ENCODE assay signal across 9 mouse cellular contexts in genomic region chr4:80911706-80912540, GRCm38 (mm10). TPM values are rescaled to one million over a fixed set of nuclear protein-coding genes. Genes with fewer than 3 reads are reported as not detected.
DNase-seq lines count a peak whose midpoint lies in the region; ATAC-seq and TF ChIP-seq lines count a peak whose summit lies in the region.
"Had no signal": no experiment of that assay in that cellular context is flagged by ENCODE, and none has a peak within 500 bp of the region (broad histone marks: within the 10 kb centered on the region; RNA-seq: fewer than 3 reads in every experiment).

No protein-coding gene starts in this region.

- peak overlapping the region; percentile 41; the same call in 1 of the 2 replicates for H3K27ac ChIP-seq in embryonic facial prominence, embryonic 11.5 days (replicated peaks; ENCODE audit: low read depth, low read length)
- peak overlapping the region; percentile 97 for H3K27ac ChIP-seq in intestine, postnatal 0 days (ENCODE audit: low read depth, low read length)
- H3K27ac ChIP-seq in midbrain, embryonic 13.5 days = peak overlapping the region; percentile 96

- H3K4me2 ChIP-seq in embryonic facial prominence, embryonic 11.5 days (ENCODE audit: low read depth, low read length) = peak overlapping the region; percentile 94
- peak overlapping the region; percentile 87 for H3K4me2 ChIP-seq in intestine, postnatal 0 days (replicated peaks; ENCODE audit: low read depth)
- H3K4me2 ChIP-seq in midbrain, embryonic 13.5 days (replicated peaks) = peak overlapping the region; percentile 72

- intact Hi-C loops in left cerebral cortex, postnatal 4 days (cut with DNase I) = no loop called here

- H3K36me3 ChIP-seq in erythroblast, embryonic 14.5 days (ENCODE audit: control insufficient read depth) = no peaks in the 10 kb centered on the region
- H3K36me3 ChIP-seq in embryonic facial prominence, embryonic 11.5 days (replicated peaks; ENCODE audit: control insufficient read depth, insufficient read depth, low read depth, low read length) = no peaks in the 10 kb centered on the region
- H3K36me3 ChIP-seq in intestine, postnatal 0 days (ENCODE audit: control insufficient read depth, insufficient read depth) = no peaks in the 10 kb centered on the region
- H3K36me3 ChIP-seq in midbrain, embryonic 13.5 days = no peaks in the 10 kb centered on the region

- no peaks in the 10 kb centered on the region for H3K9me3 ChIP-seq in erythroblast, embryonic 14.5 days (ENCODE audit: control insufficient read depth, low read length)
- no peaks in the 10 kb centered on the region for H3K9me3 ChIP-seq in embryonic facial prominence, embryonic 11.5 days (replicated peaks; ENCODE audit: control insufficient read depth, low read length)
- no peaks in the 10 kb centered on the region for H3K9me3 ChIP-seq in intestine, postnatal 0 days (ENCODE audit: control insufficient read depth)
- no peaks in the 10 kb centered on the region for H3K9me3 ChIP-seq in midbrain, embryonic 13.5 days

- peak overlapping the region; percentile 70 for H3K9ac ChIP-seq in embryonic facial prominence, embryonic 11.5 days (replicated peaks; ENCODE audit: low read length)
- H3K9ac ChIP-seq in intestine, postnatal 0 days (ENCODE audit: low read depth, low read length) = peak overlapping the region; percentile 85
- peak overlapping the region; percentile 88 for H3K9ac ChIP-seq in midbrain, embryonic 13.5 days (replicated peaks)

- DNase-seq in embryonic facial prominence, embryonic 11.5 days (ENCODE audit: low spot score) = peak; percentile 88
- DNase-seq in heart, adult 11 months = peak; percentile 98
- DNase-seq in left cerebral cortex, postnatal 4 days = peak; percentile 83
- peak; percentile 3 for DNase-seq in spleen, postnatal 36 days (ENCODE audit: low spot score in 2 of 2)

- under 1% methylated on average over 23 of the region's 27 CpGs for WGBS in embryonic facial prominence, embryonic 11.5 days
- whole genome bisulfite sequencing in intestine, postnatal 0 days = 2% methylated on average over 23 of the region's 27 CpGs
- WGBS in midbrain, embryonic 13.5 days = 0% methylated on average over 23 of the region's 27 CpGs

- H3K4me1 ChIP-seq in erythroblast, embryonic 14.5 days (ENCODE audit: control insufficient read depth) = no peaks in the 10 kb centered on the region
- H3K4me1 ChIP-seq in embryonic facial prominence, embryonic 11.5 days (ENCODE audit: control insufficient read depth, insufficient read depth, low read length) = no peaks in the 10 kb centered on the region
- no peaks in the 10 kb centered on the region for H3K4me1 ChIP-seq in intestine, postnatal 0 days (replicated peaks; ENCODE audit: control insufficient read depth, insufficient read depth, low read length)
- H3K4me1 ChIP-seq in midbrain, embryonic 13.5 days (replicated peaks) = peaks cover 16% of the 10 kb centered on the region; the same call in 1 of the 2 replicates

- H3K27me3 ChIP-seq in erythroblast, embryonic 14.5 days (ENCODE audit: control insufficient read depth) = peaks cover 16% of the 10 kb centered on the region
- H3K27me3 ChIP-seq in embryonic facial prominence, embryonic 11.5 days (ENCODE audit: control insufficient read depth, insufficient read depth, low read length) = no peaks in the 10 kb centered on the region
- no peaks in the 10 kb centered on the region for H3K27me3 ChIP-seq in intestine, postnatal 0 days (replicated peaks; ENCODE audit: control insufficient read depth, insufficient read depth, low read length)
- H3K27me3 ChIP-seq in midbrain, embryonic 13.5 days = no peaks in the 10 kb centered on the region

- peak overlapping the region; percentile 59 for H3K4me3 ChIP-seq in erythroblast, embryonic 14.5 days (replicated peaks)
- H3K4me3 ChIP-seq in embryonic facial prominence, embryonic 11.5 days (ENCODE audit: low read depth, low read length) = peak overlapping the region; percentile 65
- H3K4me3 ChIP-seq in intestine, postnatal 0 days (ENCODE audit: low read depth, low read length) = peak overlapping the region; percentile 87
- peak overlapping the region; percentile 82 for H3K4me3 ChIP-seq in midbrain, embryonic 13.5 days (replicated peaks)

- ATAC-seq in erythroblast, adult 5-6 weeks (replicated peaks; ENCODE audit: low FRiP score, poor library complexity, severe bottlenecking) = no peak
- ATAC-seq in embryonic facial prominence, embryonic 11.5 days (replicated peaks; ENCODE audit: insufficient number of reproducible peaks, low FRiP score, low TSS enrichment, low read depth) = peak; percentile 92
- ATAC-seq in intestine, postnatal 0 days = peak; percentile 91
- ATAC-seq in midbrain, embryonic 13.5 days = peak; percentile 94

- TF ChIP-seq CTCF in intestine, postnatal 0 days (IDR thresholded peaks at IDR 0.05; ENCODE audit: low read depth) = peak; percentile 89

RNA-seq across cellular contexts. Expression of gene Lurap1l, which starts 1.5 kb away (rescaled TPM):
- polyA plus RNA-seq in erythroblast, embryonic 14.5 days (2012) = 0.01 TPM in 2 replicates
- not detected in 2 replicates for total RNA-seq in erythroblast, adult 5-6 weeks (2015; ENCODE audit: low replicate concordance)
- total RNA-seq in erythroblast, adult 5-6 weeks (2017; ENCODE audit: low replicate concordance) = not detected in 2 replicates
- polyA plus RNA-seq in embryonic facial prominence, embryonic 11.5 days (2014; fragmentation: Nextera tagmentation; extraction: Ambion mirVana) = 3.4 and 3.8 TPM in 2 replicates
- 21.9 and 23.1 TPM in 2 replicates for polyA plus RNA-seq in intestine, postnatal 0 days (2015; fragmentation: Nextera tagmentation; extraction: Ambion mirVana)
- 1 to 10 TPM; 2.4 to 3.2 TPM for total RNA-seq in left cerebral cortex, postnatal 4 days (2021)
- polyA plus RNA-seq in midbrain, embryonic 13.5 days (2015; fragmentation: Nextera tagmentation; extraction: Ambion mirVana) = 6.1 TPM in 2 replicates
- total RNA-seq: neutrophil, adult 5-6 weeks had no signal

Comparison
In these comparisons a context has a peak if more than half of its experiments do, and no peak if none do; other contexts are left out.
1. DNase-seq: peak in every context shown above with its lines; median percentile 98 in heart, adult 11 months; 88 in embryonic facial prominence, embryonic 11.5 days; 83 in left cerebral cortex, postnatal 4 days; 3 in spleen, postnatal 36 days.
2. H3K27ac ChIP-seq: peak in every context shown above with its lines; median percentile 97 in intestine, postnatal 0 days; 96 in midbrain, embryonic 13.5 days; 41 in embryonic facial prominence, embryonic 11.5 days.